In the genomic region with DNA sequence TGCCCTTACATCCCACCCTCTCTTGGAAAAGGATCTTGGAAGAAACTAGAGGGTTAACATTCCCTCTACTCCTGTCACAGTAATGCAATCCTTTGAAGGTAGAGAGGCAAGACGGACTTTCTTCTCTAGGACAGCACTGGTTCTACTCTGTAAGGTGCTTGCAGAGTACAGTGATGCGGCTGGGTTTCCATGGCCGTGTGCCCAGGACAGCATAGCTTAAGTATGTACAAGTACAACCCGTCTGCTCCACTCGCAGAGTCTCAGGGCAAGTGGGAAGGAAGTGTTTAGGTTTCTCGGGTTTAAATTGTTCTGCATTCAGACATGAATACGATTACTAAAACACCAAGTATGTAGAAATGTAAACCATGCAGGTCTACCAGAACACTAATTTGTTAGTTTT, we compare ENCODE assay signal across 17 mouse cellular contexts.
"Had no signal": no experiment of that assay in that cellular context is flagged by ENCODE, and none has a peak within 500 bp of the region (broad histone marks: within the 10 kb centered on the region; RNA-seq: fewer than 3 reads in every experiment).

No protein-coding gene starts in this region.

- DNase-seq: kidney, postnatal 10 days; kidney, postnatal 36 days; layer of hippocampus, postnatal 36 days; liver, embryonic 13.5 days; lung, adult 2 months; lung, postnatal 14 days; lung, postnatal 4 days; midbrain, embryonic 14.5 days; right cerebral cortex, adult 18-20 months; right cerebral cortex, postnatal 14 days; right cerebral cortex, postnatal 4 days; thymus, adult 18-20 months; thymus, postnatal 36 days had no signal

- H3K4me1 ChIP-seq: neural tube, embryonic 12.5 days; neural tube, embryonic 15.5 days; stomach, embryonic 15.5 days had no signal

- H3K4me3 ChIP-seq: left cerebral cortex, adult 2 months; liver, embryonic 13.5 days; neural tube, embryonic 12.5 days; neural tube, embryonic 15.5 days; stomach, embryonic 15.5 days had no signal

- H3K27ac ChIP-seq: left cerebral cortex, adult 2 months; liver, embryonic 13.5 days; neural tube, embryonic 12.5 days; neural tube, embryonic 15.5 days; stomach, embryonic 15.5 days had no signal
